Mouse (Mus musculus) myocyte (in vitro differentiated cells): ENCODE results near the gene Cfap74.

Experiments used
- E2F4 ChIP-seq: IDR thresholded peaks from one replicate; pipeline ENCODE4 v1.6.1; 2011; ENCODE audit warnings: mild to moderate bottlenecking, control low read depth, moderate library complexity; ENCODE audit not compliant: insufficient read depth
- POLR2A ChIP-seq: IDR thresholded peaks from one replicate; pipeline ENCODE4 v1.6.1; 2011; ENCODE audit warnings: low read depth, mild to moderate bottlenecking, control low read depth, moderate library complexity; ENCODE audit not compliant: insufficient read length
- POLR2AphosphoS2 ChIP-seq: IDR thresholded peaks from one replicate; pipeline ENCODE4 v1.6.1; 2011; ENCODE audit warnings: low read depth, control low read depth; ENCODE audit not compliant: insufficient read length
- REST ChIP-seq: IDR thresholded peaks from one replicate; pipeline ENCODE4 v1.6.1; 2011; ENCODE audit warnings: mild to moderate bottlenecking, control low read depth, moderate library complexity; ENCODE audit not compliant: insufficient read depth, insufficient read length
- SRF ChIP-seq: IDR thresholded peaks from one replicate; pipeline ENCODE4 v1.6.1; 2011; ENCODE audit warnings: low read depth; ENCODE audit not compliant: control insufficient read depth, insufficient read length
- TCF12 ChIP-seq: IDR thresholded peaks from one replicate; pipeline ENCODE4 v1.6.1; 2011; ENCODE audit warnings: mild to moderate bottlenecking, control low read depth; ENCODE audit not compliant: poor library complexity, insufficient read depth, severe bottlenecking

DNA sequence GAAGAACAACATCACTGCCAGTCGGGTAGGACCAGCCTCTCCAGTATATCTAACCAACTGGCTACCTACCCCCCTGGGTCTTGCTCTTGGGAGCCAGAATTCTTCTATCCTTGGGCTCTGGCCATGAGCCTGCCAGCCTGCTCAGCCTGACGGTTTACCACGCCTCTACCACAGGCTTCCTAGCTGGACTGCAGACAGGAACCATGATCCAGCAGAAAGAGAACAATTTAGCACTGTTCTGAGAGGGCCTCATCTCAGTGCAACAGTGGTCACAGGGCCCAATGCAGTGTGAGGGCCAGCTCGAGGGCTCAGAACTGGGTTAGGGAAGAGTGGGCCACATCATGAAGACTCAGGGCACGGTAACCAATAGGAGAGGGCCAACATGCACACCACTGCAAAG is 15.0 kb downstream of the Cfap74 start:
- TF ChIP-seq POLR2AphosphoS2 (no peak), POLR2A (no peak), REST (no peak), E2F4 (no peak), SRF (no peak), TCF12 (no peak)
